Mouse (Mus musculus) MEL (cell line): ENCODE results near the gene Plpp2. TPM values are rescaled to one million over a fixed set of nuclear protein-coding genes. Genes with fewer than 3 reads are reported as not detected.

Source experiments
- DNase-seq: peaks from one replicate; pipeline ENCODE4 v3.0.0; 2011; ENCODE audit warnings: low read depth, low spot score
- H3K27ac ChIP-seq: 2 replicates; pipeline ENCODE4 v1.5.1; 2012; ENCODE audit warnings: low read depth, mild to moderate bottlenecking, control low read depth, low read length, moderate library complexity; ENCODE audit not compliant: control insufficient read depth
- H3K27me3 ChIP-seq, 2 experiments: fragments of 150-350 bp in 1 of 2; sonication (generic) in 1 of 2; 2 replicates each; pipeline ENCODE4 v1.6.1; 2012; ENCODE audit warnings: low read length in 2 of 2, mild to moderate bottlenecking in 2 of 2, improper control_type of control experiment in 1 of 2, moderate library complexity in 1 of 2; ENCODE audit not compliant: insufficient read depth in 2 of 2, control insufficient read depth in 1 of 2
- H3K36me3 ChIP-seq, 2 experiments: 2 replicates each; pipeline ENCODE4 v1.6.1; 2012 to 2014; ENCODE audit warnings: low read length in 2 of 2, improper control_type of control experiment in 1 of 2, inconsistent platforms in 1 of 2, mild to moderate bottlenecking in 1 of 2; ENCODE audit not compliant: insufficient read depth in 2 of 2, control insufficient read depth in 1 of 2
- H3K4me1 ChIP-seq, 2 experiments: fragments of 150-350 bp in 1 of 2; sonication (generic) in 1 of 2; 2 replicates each; pipeline ENCODE4 v1.6.1; 2012; ENCODE audit warnings: low read length in 2 of 2, improper control_type of control experiment in 1 of 2, mild to moderate bottlenecking in 1 of 2; ENCODE audit not compliant: insufficient read depth in 2 of 2, control insufficient read depth in 1 of 2
- H3K4me3 ChIP-seq, 2 experiments: fragments of 150-350 bp in 1 of 2; sonication (generic) in 1 of 2; 2 replicates each; pipeline ENCODE4 v1.5.1; 2012; ENCODE audit warnings: low read depth in 2 of 2, low read length in 2 of 2, mild to moderate bottlenecking in 2 of 2, moderate library complexity in 2 of 2, control low read depth in 1 of 2, improper control_type of control experiment in 1 of 2; ENCODE audit not compliant: control insufficient read depth in 1 of 2, insufficient read depth in 1 of 2
- H3K79me2 ChIP-seq: 2 replicates; pipeline ENCODE4 v1.6.1; 2012; ENCODE audit warnings: mild to moderate bottlenecking, low read length, moderate library complexity; ENCODE audit not compliant: control insufficient read depth, poor library complexity, insufficient read depth
- H3K9ac ChIP-seq: 2 replicates; pipeline ENCODE4 v1.6.1; 2012; ENCODE audit warnings: low read depth, mild to moderate bottlenecking, control low read depth, low read length, moderate library complexity; ENCODE audit not compliant: control insufficient read depth, poor library complexity, severe bottlenecking
- H3K9me3 ChIP-seq: fragments of 150-350 bp; sonication (generic); replicated peaks from 2 replicates; pipeline ENCODE4 v1.6.1; 2012; ENCODE audit warnings: mild to moderate bottlenecking, low read length, improper control_type of control experiment, moderate library complexity; ENCODE audit not compliant: insufficient read depth
- BHLHE40 ChIP-seq: IDR thresholded peaks from 2 replicates; pipeline ENCODE4 v1.6.1; 2012; ENCODE audit warnings: low read depth, mild to moderate bottlenecking, inconsistent platforms, low read length, improper control_type of control experiment, borderline replicate concordance
- CTCF ChIP-seq, 3 experiments: IDR thresholded peaks in 2 of 3; conservative IDR thresholded peaks in 1 of 3; 2 replicates each; pipeline ENCODE4 v1.5.1; 2011 to 2012; ENCODE audit warnings: low read length in 3 of 3, low read depth in 2 of 3, mild to moderate bottlenecking in 2 of 3, improper control_type of control experiment in 1 of 3, inconsistent platforms in 1 of 3, mixed read lengths in 1 of 3, moderate library complexity in 1 of 3; ENCODE audit not compliant: control insufficient read depth in 1 of 3, insufficient read depth in 1 of 3, poor library complexity in 1 of 3, severe bottlenecking in 1 of 3
- E2F4 ChIP-seq: IDR thresholded peaks from 2 replicates; pipeline ENCODE4 v1.6.1; 2011; ENCODE audit warnings: low read depth, low read length, improper control_type of control experiment, borderline replicate concordance
- GABPA ChIP-seq: IDR thresholded peaks from 2 replicates; pipeline ENCODE4 v1.6.1; 2012; ENCODE audit warnings: low read depth, mild to moderate bottlenecking, inconsistent platforms, low read length, improper control_type of control experiment, moderate library complexity
- HCFC1 ChIP-seq: IDR thresholded peaks from 2 replicates; pipeline ENCODE4 v1.6.1; 2012; ENCODE audit warnings: low read depth, mild to moderate bottlenecking, inconsistent platforms, low read length, improper control_type of control experiment, moderate library complexity
- MAFK ChIP-seq: IDR thresholded peaks from 2 replicates; pipeline ENCODE4 v1.6.1; 2011; ENCODE audit warnings: low read depth, mild to moderate bottlenecking, low read length, improper control_type of control experiment, borderline replicate concordance
- MAZ ChIP-seq: IDR thresholded peaks from 2 replicates; pipeline ENCODE4 v1.6.1; 2012; ENCODE audit warnings: low read depth, mild to moderate bottlenecking, inconsistent platforms, low read length, improper control_type of control experiment
- MXI1 ChIP-seq: IDR thresholded peaks from 2 replicates; pipeline ENCODE4 v1.6.1; 2011; ENCODE audit warnings: mild to moderate bottlenecking, low read depth, low read length, improper control_type of control experiment
- MYC ChIP-seq: IDR thresholded peaks from 2 replicates; pipeline ENCODE4 v1.6.1; 2011; ENCODE audit warnings: low read depth, mild to moderate bottlenecking, low read length, improper control_type of control experiment, moderate library complexity
- NRF1 ChIP-seq: IDR thresholded peaks from 2 replicates; pipeline ENCODE4 v1.6.1; 2014; ENCODE audit warnings: low read depth, mild to moderate bottlenecking, inconsistent platforms, low read length, improper control_type of control experiment, moderate library complexity; ENCODE audit not compliant: poor library complexity, insufficient read depth, severe bottlenecking
- POLR2A ChIP-seq, 2 experiments: IDR thresholded peaks; 2 replicates each; pipeline ENCODE4 v1.6.1; 2011 to 2012; ENCODE audit warnings: low read length in 2 of 2, mild to moderate bottlenecking in 2 of 2, control low read depth in 1 of 2, improper control_type of control experiment in 1 of 2, low read depth in 1 of 2, moderate library complexity in 1 of 2; ENCODE audit not compliant: control insufficient read depth in 1 of 2, insufficient read depth in 1 of 2, poor library complexity in 1 of 2
- RCOR1 ChIP-seq: IDR thresholded peaks from 2 replicates; pipeline ENCODE4 v1.6.1; 2012; ENCODE audit warnings: low read depth, mild to moderate bottlenecking, inconsistent platforms, low read length, improper control_type of control experiment
- SIN3A ChIP-seq: IDR thresholded peaks from 2 replicates; pipeline ENCODE4 v1.6.1; 2012; ENCODE audit warnings: low read length, improper control_type of control experiment, inconsistent platforms
- SMC3 ChIP-seq: IDR thresholded peaks from 2 replicates; pipeline ENCODE4 v1.6.1; 2011; ENCODE audit warnings: low read depth, low read length, improper control_type of control experiment
- TAL1 ChIP-seq: IDR thresholded peaks from 2 replicates; pipeline ENCODE4 v1.6.1; 2012; ENCODE audit warnings: mild to moderate bottlenecking, inconsistent platforms, low read length, moderate library complexity, mixed read lengths
- TCF12 ChIP-seq: IDR thresholded peaks from 2 replicates; pipeline ENCODE4 v1.6.1; 2014; ENCODE audit warnings: low read depth, mild to moderate bottlenecking, inconsistent platforms, low read length, improper control_type of control experiment, moderate library complexity
- UBTF ChIP-seq: IDR thresholded peaks from 2 replicates; pipeline ENCODE4 v1.6.1; 2012; ENCODE audit warnings: low read depth, mild to moderate bottlenecking, inconsistent platforms, low read length, improper control_type of control experiment, moderate library complexity, borderline replicate concordance; ENCODE audit not compliant: insufficient read depth
- USF2 ChIP-seq, 2 experiments: IDR thresholded peaks; 2 replicates each; pipeline ENCODE4 v1.6.1; 2011 to 2012; ENCODE audit warnings: improper control_type of control experiment in 2 of 2, low read length in 2 of 2, borderline replicate concordance in 1 of 2, inconsistent platforms in 1 of 2, low read depth in 1 of 2, mild to moderate bottlenecking in 1 of 2; ENCODE audit not compliant: insufficient read depth in 1 of 2
- ZKSCAN1 ChIP-seq: IDR thresholded peaks from 2 replicates; pipeline ENCODE4 v1.6.1; 2012; ENCODE audit warnings: low read depth, mild to moderate bottlenecking, inconsistent platforms, low read length, improper control_type of control experiment, moderate library complexity
- ZMIZ1 ChIP-seq: IDR thresholded peaks from 2 replicates; pipeline ENCODE4 v1.6.1; 2012; ENCODE audit warnings: low read depth, mild to moderate bottlenecking, inconsistent platforms, low read length, improper control_type of control experiment, moderate library complexity
- ZNF384 ChIP-seq: IDR thresholded peaks from 2 replicates; pipeline ENCODE4 v1.6.1; 2012; ENCODE audit warnings: low read depth, mild to moderate bottlenecking, inconsistent platforms, low read length, improper control_type of control experiment
- polyA plus RNA-seq, 2 experiments: library from polyadenylated mRNA; stranded (reverse) in 1 of 2; unstranded in 1 of 2; fragments of >175 nt in 1 of 2; fragments of >200 nt in 1 of 2; gene quantifications; 2 replicates each; pipeline versions ENCODE4 v1.2.1 to v1.2.4; 2012; ENCODE audit warnings: low replicate concordance in 2 of 2, low read depth in 1 of 2; ENCODE audit not compliant: insufficient read length in 2 of 2, insufficient read depth in 1 of 2, missing spikeins in 1 of 2
- total RNA-seq: library from RNA; depleted of rRNA; stranded (reverse); fragments of 300-350 nt; gene quantifications from 2 replicates; pipeline ENCODE4 v1.2.3, GENCODE M21; 2012

The Plpp2 gene
- total and polyA plus RNA-seq, 3 experiments = 26.0 to 32.8 TPM; not detected in 1

GRCm38 (mm10) chr10:79556951-79557350 is 23.4 kb upstream of the Plpp2 start:
- no peak for DNase-seq
- no peaks in the 10 kb centered on the region for H3K9me3 ChIP-seq
- H3K79me2 ChIP-seq = peaks cover 20% of the 10 kb centered on the region
- H3K27me3 ChIP-seq = no peaks in the 10 kb centered on the region
- peaks cover 0 to 7% of the 10 kb centered on the region in 2 experiments; a peak in 1 of 4 replicates for H3K4me1 ChIP-seq
- no peak overlapping the region for H3K9ac ChIP-seq
- peaks cover 0 to 2% of the 10 kb centered on the region in 2 experiments; a peak in 1 of 4 replicates for H3K36me3 ChIP-seq
- no peak overlapping the region for H3K4me3 ChIP-seq
- TF ChIP-seq MYC (no peak), HCFC1 (no peak), UBTF (no peak), RCOR1 (no peak)
- no peak overlapping the region for H3K27ac ChIP-seq

GRCm38 (mm10) chr10:79555238-79555724 is 21.7 kb upstream of the Plpp2 start:
- Histone ChIP-seq H3K9ac (peak overlapping the region; percentile 45), H3K9me3 (no peaks in the 10 kb centered on the region), H3K4me1 (peaks cover 0 to 7% of the 10 kb centered on the region in 2 experiments; a peak in 1 of 4 replicates), H3K79me2 (peaks cover 24% of the 10 kb centered on the region), H3K27ac (no peak overlapping the region), H3K27me3 (no peaks in the 10 kb centered on the region), H3K4me3 (peak overlapping the region; percentile 65 to 76), H3K36me3 (peaks cover 0 to 2% of the 10 kb centered on the region in 2 experiments; a peak in 1 of 4 replicates)
- TF ChIP-seq TCF12 (no peak), POLR2A (IDR thresholded peaks at IDR 0.05; ENCODE audit: control insufficient read depth in 1 of 2, insufficient read depth in 1 of 2, low read depth in 1 of 2, low read length in 2 of 2, poor library complexity in 1 of 2) (0 out of 4 replicates have a peak, but pooled peaks of 1 of the 2 experiments have one; percentile 1), ZKSCAN1 (no peak)
- DNase-seq = no peak

GRCm38 (mm10) chr10:79554330-79555237 is 21.0 kb upstream of the Plpp2 start, which contains the start of gene Mier2:
TSS of gene Mier2 (minus strand) at chr10:79555199.
- Histone ChIP-seq H3K36me3 (peaks cover 0 to 2% of the 10 kb centered on the region in 2 experiments; a peak in 1 of 4 replicates), H3K27me3 (no peaks in the 10 kb centered on the region), H3K27ac (peak within 1 kb of the TSS; percentile 26; the same call in 1 of the 2 replicates), H3K9me3 (no peaks in the 10 kb centered on the region), H3K4me1 (peaks cover 0 to 7% of the 10 kb centered on the region in 2 experiments; a peak in 1 of 4 replicates), H3K4me3 (peak within 1 kb of the TSS; percentile 65 to 81), H3K79me2 (peaks cover 24% of the 10 kb centered on the region), H3K9ac (peak within 1 kb of the TSS; percentile 87)
- peak; percentile 72 for DNase-seq
- TF ChIP-seq E2F4 = no peak
- no peak for TF ChIP-seq SMC3
- no peak; the same call in 1 of the 2 replicates for TF ChIP-seq MXI1
- TF ChIP-seq GABPA = no peak
- no peak for TF ChIP-seq CTCF (IDR thresholded peaks at IDR 0.05 in 2 of 3, conservative IDR thresholded peaks at IDR 0.05 in 1 of 3; ENCODE audit: control insufficient read depth in 1 of 3, insufficient read depth in 1 of 3, low read depth in 2 of 3, low read length in 3 of 3, poor library complexity in 1 of 3, severe bottlenecking in 1 of 3)
- TF ChIP-seq POLR2A (IDR thresholded peaks at IDR 0.05; ENCODE audit: control insufficient read depth in 1 of 2, insufficient read depth in 1 of 2, low read depth in 1 of 2, low read length in 2 of 2, poor library complexity in 1 of 2) = peak; percentile 48 to 62; a peak in 2 of 4 replicates
- TF ChIP-seq SIN3A = no peak
- TF ChIP-seq MAZ = 0 out of 2 replicates have a peak, but pooled peaks have one; percentile 4
- no peak for TF ChIP-seq TAL1
- peak; percentile 70 for TF ChIP-seq NRF1
- TF ChIP-seq BHLHE40 = no peak
- TF ChIP-seq USF2 (IDR thresholded peaks at IDR 0.05; ENCODE audit: borderline replicate concordance in 1 of 2, insufficient read depth in 1 of 2, low read depth in 1 of 2, low read length in 2 of 2) = no peak
- no peak for TF ChIP-seq MAFK
- no peak for TF ChIP-seq ZNF384
- TF ChIP-seq ZMIZ1 = no peak
- no peak for TF ChIP-seq TCF12
- TF ChIP-seq MYC = no peak
